Mouse (Mus musculus) stomach, embryonic 14.5 days (tissue): ENCODE results near the gene Usp27x. TPM values are rescaled to one million over a fixed set of nuclear protein-coding genes. Genes with fewer than 3 reads are reported as not detected.

Experiments
- ATAC-seq: fragments of 200-750 bp; cut with Nextera tagmentation; 2 replicates; pipeline ENCODE4 v1.8.0; 2017; ENCODE audit warnings: low read depth, moderate TSS enrichment; ENCODE audit not compliant: insufficient number of reproducible peaks, insufficient read depth, low FRiP score
- H3K27ac ChIP-seq: fragments of 300-500 bp; sonication (generic); 2 replicates; pipeline ENCODE4 v1.5.1; 2014; ENCODE audit warnings: mild to moderate bottlenecking, low read length, moderate library complexity, mixed read lengths
- H3K27me3 ChIP-seq: fragments of 300-500 bp; sonication (generic); 2 replicates; pipeline ENCODE4 v1.6.1; 2014; ENCODE audit warnings: low read length, control low read depth, mixed read lengths; ENCODE audit not compliant: control insufficient read depth, insufficient read depth
- H3K36me3 ChIP-seq: fragments of 300-500 bp; sonication (generic); 2 replicates; pipeline ENCODE4 v1.6.1; 2014; ENCODE audit warnings: mild to moderate bottlenecking, control low read depth, low read length, moderate library complexity, mixed read lengths; ENCODE audit not compliant: control insufficient read depth, insufficient read depth
- H3K4me1 ChIP-seq: fragments of 300-500 bp; sonication (generic); 2 replicates; pipeline ENCODE4 v1.6.1; 2014; ENCODE audit warnings: low read length, control low read depth, mixed read lengths; ENCODE audit not compliant: control insufficient read depth, insufficient read depth
- H3K4me2 ChIP-seq: fragments of 300-500 bp; sonication (generic); replicated peaks from 2 replicates; pipeline ENCODE4 v1.6.1; 2014; ENCODE audit warnings: low read depth, low read length, control low read depth
- H3K4me3 ChIP-seq: fragments of 300-500 bp; sonication (generic); 2 replicates; pipeline ENCODE4 v1.5.1; 2014; ENCODE audit warnings: low read depth, low read length, control low read depth
- H3K9ac ChIP-seq: fragments of 300-500 bp; sonication (generic); replicated peaks from 2 replicates; pipeline ENCODE4 v1.6.1; 2014; ENCODE audit warnings: low read depth, mild to moderate bottlenecking, control low read depth, low read length, moderate library complexity, mixed read lengths
- H3K9me3 ChIP-seq: fragments of 300-500 bp; sonication (generic); 2 replicates; pipeline ENCODE4 v1.6.1; 2016; ENCODE audit warnings: low read depth, low read length, control low read depth; ENCODE audit not compliant: control insufficient read depth
- WGBS: fragments of 180-500 bp; shearing (Covaris S2); extraction: QIAGEN DNeasy Blood & Tissue Kit; methylation state at CpG from one replicate; pipeline ENCODE4 v1.1.7; 2014; 5-methylcytosine and 5-hydroxymethylcytosine counted together
- polyA plus RNA-seq: library from polyadenylated mRNA; unstranded; fragments of >200 nt; fragmentation: Nextera tagmentation; extraction: Ambion mirVana; gene quantifications from 2 replicates; pipeline ENCODE4 v1.2.1, GENCODE M21; 2014

Gene Usp27x
- polyA plus RNA-seq: 0.45 and 0.65 TPM in 2 replicates

- H3K36me3 ChIP-seq: no peaks in the 10 kb centered on the region
- WGBS: 20% methylated on average over 49 of the region's 51 CpGs
Measured at GRCm38 (mm10) chrX:7375716-7376480, at the start of gene Usp27x. Usp27x (minus strand) TSS chrX:7375830.

DNA sequence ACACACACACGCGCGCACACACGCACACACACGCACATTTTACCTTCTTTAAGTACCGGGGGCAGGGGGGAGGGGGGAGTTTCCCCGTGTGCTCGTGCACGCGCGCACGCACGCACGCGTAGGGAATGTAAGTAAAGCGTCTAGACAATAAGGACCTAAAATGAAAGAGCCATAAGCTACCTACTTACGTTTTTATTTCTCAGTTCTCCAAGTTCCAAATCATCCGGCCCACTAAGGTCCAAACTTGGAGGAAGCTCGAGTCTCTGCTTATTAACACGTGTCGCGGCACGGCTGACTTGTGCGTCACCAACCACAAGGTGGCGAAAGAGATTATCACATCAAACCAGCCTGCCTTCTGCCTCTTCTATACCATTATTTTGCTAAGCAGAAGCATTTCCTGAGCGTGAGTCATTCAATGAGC, 47.1 kb upstream of the Usp27x start:
- Histone ChIP-seq H3K9me3 (no peaks in the 10 kb centered on the region), H3K9ac (peak overlapping the region; percentile 36; the same call in 1 of the 2 replicates), H3K27me3 (no peaks in the 10 kb centered on the region), H3K4me3 (peak overlapping the region; percentile 40), H3K4me1 (no peaks in the 10 kb centered on the region), H3K27ac (no peak overlapping the region), H3K36me3 (no peaks in the 10 kb centered on the region), H3K4me2 (peak overlapping the region; percentile 42)
- WGBS: 22% methylated on average over 26 of the region's 26 CpGs
- ATAC-seq: peak; percentile 65; the same call in 1 of the 2 replicates

More at GRCm38 (mm10) chrX:7375716-7376480, at the start of gene Usp27x:
- Histone ChIP-seq H3K4me1 (no peaks in the 10 kb centered on the region), H3K27ac (peak within 1 kb of the TSS; percentile 89), H3K4me2 (peak within 1 kb of the TSS; percentile 68), H3K9ac (peak within 1 kb of the TSS; percentile 50), H3K9me3 (no peaks in the 10 kb centered on the region), H3K4me3 (peak within 1 kb of the TSS; percentile 52), H3K27me3 (no peaks in the 10 kb centered on the region)
- peak; percentile 90 for ATAC-seq

DNA sequence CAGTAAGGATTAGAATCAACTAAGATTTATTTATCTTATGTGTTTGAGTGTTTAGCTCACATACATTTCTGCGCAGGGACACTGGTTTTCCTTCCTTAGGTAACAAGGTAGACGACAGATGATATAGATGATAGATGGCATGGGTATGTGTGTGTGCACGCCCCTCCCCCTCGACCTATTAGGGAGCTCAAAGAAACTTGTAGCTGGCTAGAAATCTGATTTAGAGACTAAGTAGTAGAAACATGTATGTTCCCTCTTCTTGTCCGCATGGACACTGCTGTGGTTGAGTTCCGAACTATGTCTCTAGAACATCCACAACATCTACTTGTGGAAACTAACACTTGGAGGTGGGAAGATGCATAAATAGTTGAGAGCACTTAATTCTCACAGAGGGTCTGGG, 46.5 kb upstream of the Usp27x start:
- Histone ChIP-seq H3K27me3 (no peaks in the 10 kb centered on the region), H3K4me1 (no peaks in the 10 kb centered on the region), H3K4me2 (peak overlapping the region; percentile 42), H3K4me3 (peak overlapping the region; percentile 40), H3K36me3 (no peaks in the 10 kb centered on the region), H3K9me3 (no peaks in the 10 kb centered on the region), H3K9ac (peak overlapping the region; percentile 36; the same call in 1 of the 2 replicates), H3K27ac (no peak overlapping the region)
- ATAC-seq: no peak
- 71% methylated on average over 6 of the region's 6 CpGs for WGBS

DNA sequence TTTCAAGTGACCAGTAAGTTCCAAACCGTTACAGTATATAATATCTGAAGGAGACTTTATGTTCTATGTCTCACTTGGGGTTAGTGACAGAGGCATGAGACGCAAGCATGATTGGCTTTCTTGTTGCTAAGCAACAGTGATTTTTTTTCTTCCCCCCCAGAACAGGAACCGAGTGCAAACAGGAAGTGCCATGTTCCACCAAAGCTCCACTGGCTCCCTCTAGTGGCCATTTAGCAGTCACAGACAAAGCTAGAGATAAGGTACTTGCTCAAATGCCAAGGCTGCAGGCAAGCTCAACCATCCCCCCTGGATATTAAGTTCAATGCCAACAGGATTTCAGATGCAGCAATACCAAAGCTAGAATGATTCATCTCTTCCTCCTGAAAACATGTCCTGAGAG, 45.4 kb upstream of the Usp27x start:
- WGBS: 33% methylated on average over 3 of the region's 3 CpGs
- no peaks in the 10 kb centered on the region for H3K4me1 ChIP-seq
- no peaks in the 10 kb centered on the region for H3K27me3 ChIP-seq
- H3K36me3 ChIP-seq: no peaks in the 10 kb centered on the region
- no peak overlapping the region for H3K4me3 ChIP-seq
- H3K9me3 ChIP-seq: no peaks in the 10 kb centered on the region
- no peak overlapping the region for H3K4me2 ChIP-seq
- no peak overlapping the region for H3K9ac ChIP-seq
- 0 out of 2 replicates have a peak, but pooled peaks have one; percentile 50 for ATAC-seq
- H3K27ac ChIP-seq: no peak overlapping the region

DNA sequence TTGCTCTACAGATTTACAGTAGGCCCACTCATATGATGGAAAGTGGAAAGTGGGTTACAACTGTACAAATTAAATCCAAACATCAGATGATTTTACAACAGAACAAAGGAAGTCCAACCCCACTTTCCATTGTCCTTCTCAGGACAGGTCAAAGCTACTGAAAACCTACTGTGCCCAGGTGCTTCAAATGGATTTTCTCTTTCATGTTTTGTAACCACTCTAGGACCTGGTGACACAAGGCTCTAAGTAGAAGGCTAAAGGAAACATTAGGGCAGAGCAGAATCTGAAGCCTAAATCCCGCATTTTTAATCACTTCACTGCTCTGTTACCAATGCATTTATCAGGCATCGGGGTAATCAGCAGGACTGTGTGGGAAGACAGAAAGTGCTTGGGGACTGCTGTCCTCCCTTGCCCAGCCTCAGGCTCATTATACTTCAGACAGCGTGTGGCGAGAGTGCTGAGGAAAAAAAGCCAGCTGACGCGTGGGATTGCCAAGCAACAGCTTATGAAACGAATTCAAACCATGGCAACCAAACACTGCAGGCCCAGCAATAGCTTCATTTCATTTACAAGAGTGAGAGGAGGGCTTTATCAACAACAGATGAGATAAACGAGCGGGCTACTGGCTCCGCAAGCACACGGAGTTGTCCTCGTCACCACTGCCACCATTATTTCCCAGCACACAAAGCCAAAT, 40.7 kb upstream of the Usp27x start:
- H3K9ac ChIP-seq: no peak overlapping the region
- H3K4me1 ChIP-seq: no peaks in the 10 kb centered on the region
- no peaks in the 10 kb centered on the region for H3K27me3 ChIP-seq
- H3K36me3 ChIP-seq: no peaks in the 10 kb centered on the region
- 56% methylated on average over 12 of the region's 12 CpGs for WGBS
- no peaks in the 10 kb centered on the region for H3K9me3 ChIP-seq
- no peak overlapping the region for H3K4me3 ChIP-seq
- no peak overlapping the region for H3K4me2 ChIP-seq
- ATAC-seq: no peak
- no peak overlapping the region for H3K27ac ChIP-seq

DNA sequence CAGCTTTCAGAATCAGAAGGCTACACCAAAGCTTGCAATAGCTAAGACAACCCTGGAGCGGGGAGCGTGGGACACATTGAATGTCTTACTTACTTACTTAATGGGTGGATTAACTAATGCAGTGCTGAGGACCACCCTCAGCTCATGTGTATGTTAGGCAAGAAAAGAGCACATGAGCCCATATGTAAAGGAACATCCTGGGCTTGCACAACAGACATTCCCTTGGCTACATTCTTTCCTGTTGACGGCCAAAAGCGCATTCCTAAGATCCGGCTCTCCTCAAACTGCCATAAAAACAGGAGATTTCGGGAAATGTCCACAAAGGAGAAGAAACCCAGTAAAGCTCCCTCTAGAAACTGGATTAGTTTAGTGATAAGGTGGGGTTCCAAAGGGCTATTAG, 39.7 kb upstream of the Usp27x start:
- H3K27me3 ChIP-seq: no peaks in the 10 kb centered on the region
- no peak overlapping the region for H3K9ac ChIP-seq
- H3K4me3 ChIP-seq: no peak overlapping the region
- no peak overlapping the region for H3K4me2 ChIP-seq
- no peaks in the 10 kb centered on the region for H3K9me3 ChIP-seq
- no peak for ATAC-seq
- no peaks in the 10 kb centered on the region for H3K36me3 ChIP-seq
- 69% methylated on average over 6 of the region's 6 CpGs for WGBS
- no peaks in the 10 kb centered on the region for H3K4me1 ChIP-seq
- H3K27ac ChIP-seq: no peak overlapping the region

DNA sequence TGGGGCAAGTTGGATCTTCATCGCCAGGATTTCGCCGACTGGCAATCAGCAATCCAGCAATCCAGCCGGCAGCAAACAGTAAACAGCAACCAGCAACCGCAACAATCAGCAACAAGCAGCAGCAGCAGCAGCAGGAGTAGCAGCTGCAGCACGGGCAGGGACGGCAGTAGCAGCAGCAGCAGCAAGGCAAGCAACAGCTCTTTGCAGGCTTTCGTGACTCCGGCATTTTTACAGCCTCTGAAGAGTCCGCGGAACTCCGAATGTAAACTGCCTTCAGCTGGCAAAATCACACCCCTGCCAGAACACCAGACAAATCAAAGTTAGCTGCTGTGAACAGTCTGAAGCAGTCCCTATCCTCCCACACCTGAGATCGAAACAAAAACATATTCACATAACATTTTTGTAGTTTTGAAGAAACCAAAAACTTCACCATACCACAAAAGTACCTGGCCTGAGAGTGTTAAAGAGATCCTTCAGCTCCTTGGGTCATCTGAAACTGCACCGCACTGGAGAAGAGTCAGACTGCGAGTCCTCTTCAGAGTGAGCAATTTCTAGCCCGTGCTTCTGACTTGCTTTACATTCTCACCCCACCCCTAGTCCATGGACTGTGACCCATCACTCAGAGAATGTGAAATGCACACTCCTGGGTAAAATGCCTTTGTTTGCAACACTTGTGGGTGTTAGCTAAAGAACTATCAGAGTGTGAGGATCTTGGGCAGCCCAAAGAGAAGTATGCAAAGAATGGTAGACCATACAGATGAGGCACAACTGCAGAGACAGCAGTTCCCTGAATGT, 36.8 kb upstream of the Usp27x start:
- Histone ChIP-seq H3K9ac (no peak overlapping the region), H3K36me3 (no peaks in the 10 kb centered on the region), H3K27me3 (no peaks in the 10 kb centered on the region), H3K4me1 (no peaks in the 10 kb centered on the region), H3K27ac (no peak overlapping the region), H3K4me2 (no peak overlapping the region), H3K4me3 (no peak overlapping the region), H3K9me3 (no peaks in the 10 kb centered on the region)
- ATAC-seq: no peak
- WGBS: 66% methylated on average over 16 of the region's 16 CpGs

DNA sequence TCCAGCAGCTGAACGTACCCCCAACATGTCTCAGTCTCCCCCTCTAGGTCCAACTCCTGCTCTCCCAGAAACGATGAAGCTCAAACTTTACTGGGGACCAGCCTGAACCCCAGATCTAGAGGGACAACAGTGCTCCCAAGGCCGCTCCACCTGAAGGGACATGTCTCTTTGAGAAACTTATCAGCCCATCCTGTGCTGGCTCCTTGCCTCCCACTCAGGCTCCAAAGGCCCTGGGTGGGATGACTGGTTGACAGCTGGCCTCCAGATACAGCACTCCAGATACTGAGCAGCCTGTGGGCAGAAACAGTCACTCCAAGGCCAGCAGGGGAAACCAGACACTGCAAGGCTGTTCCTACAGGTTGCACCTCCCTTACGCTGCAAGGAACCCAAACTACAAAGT, 956 bp upstream of the Usp27x start:
- peak overlapping the region; percentile 68 for H3K4me2 ChIP-seq
- no peaks in the 10 kb centered on the region for H3K27me3 ChIP-seq
- peak overlapping the region; percentile 52 for H3K4me3 ChIP-seq
- H3K9me3 ChIP-seq: no peaks in the 10 kb centered on the region
- no peak; the same call in 1 of the 2 replicates for ATAC-seq
- H3K4me1 ChIP-seq: no peaks in the 10 kb centered on the region
- peak overlapping the region; percentile 89; the same call in 1 of the 2 replicates for H3K27ac ChIP-seq
- no peaks in the 10 kb centered on the region for H3K36me3 ChIP-seq
- 42% methylated on average over 4 of the region's 4 CpGs for WGBS
- H3K9ac ChIP-seq: no peak overlapping the region
